Mouse (Mus musculus) erythroblast, embryonic 14.5 days (primary cell): ENCODE results near the gene Nfkbie. TPM values are rescaled to one million over a fixed set of nuclear protein-coding genes. Genes with fewer than 3 reads are reported as not detected.

ENCODE experiments used
- H3K27me3 ChIP-seq: 2 replicates; pipeline ENCODE4 v1.6.1; 2012; ENCODE audit warnings: inconsistent platforms; ENCODE audit not compliant: control insufficient read depth
- H3K36me3 ChIP-seq: 2 replicates; pipeline ENCODE4 v1.6.1; 2012; ENCODE audit warnings: mild to moderate bottlenecking, inconsistent platforms; ENCODE audit not compliant: control insufficient read depth
- H3K4me1 ChIP-seq: 2 replicates; pipeline ENCODE4 v1.6.1; 2012; ENCODE audit warnings: inconsistent platforms; ENCODE audit not compliant: control insufficient read depth
- H3K4me3 ChIP-seq: replicated peaks from 2 replicates; pipeline ENCODE3; 2012; ENCODE audit warnings: moderate library complexity, mild to moderate bottlenecking, inconsistent platforms
- H3K9me3 ChIP-seq: 2 replicates; pipeline ENCODE4 v1.6.1; 2012; ENCODE audit warnings: low read length, inconsistent platforms, mixed read lengths; ENCODE audit not compliant: control insufficient read depth
- GATA1 ChIP-seq: IDR thresholded peaks from 2 replicates; pipeline ENCODE4 v1.6.1; 2012; ENCODE audit warnings: low read length, inconsistent platforms, mixed read lengths
- TAL1 ChIP-seq: IDR thresholded peaks from 3 replicates; pipeline ENCODE4 v1.6.1; 2012; ENCODE audit warnings: low read length, inconsistent platforms, mixed read lengths
- polyA plus RNA-seq: library from polyadenylated mRNA; stranded (reverse); fragments of >175 nt; gene quantifications from 2 replicates; pipeline ENCODE4 v1.2.3, GENCODE M21; 2012

Nfkbie gene
- polyA plus RNA-seq, 1 experiment = 0.06 TPM

- TF ChIP-seq TAL1 (no peak), GATA1 (no peak)
- H3K36me3 ChIP-seq = no peaks in the 10 kb centered on the region
- no peak overlapping the region for H3K4me3 ChIP-seq
- H3K4me1 ChIP-seq = peaks cover 2% of the 10 kb centered on the region
- peaks cover 5% of the 10 kb centered on the region; the same call in 1 of the 2 replicates for H3K9me3 ChIP-seq
- peaks cover 96% of the 10 kb centered on the region for H3K27me3 ChIP-seq
These were observed 7.9 kb upstream of the Nfkbie start for GRCm38 (mm10) chr17:45547461-45548190.

GRCm38 (mm10) chr17:45548541-45549512, 6.7 kb upstream of the Nfkbie start:
- TF ChIP-seq GATA1 (no peak), TAL1 (no peak)
- Histone ChIP-seq H3K4me1 (peaks cover 2% of the 10 kb centered on the region), H3K4me3 (no peak overlapping the region), H3K9me3 (peaks cover 5% of the 10 kb centered on the region; the same call in 1 of the 2 replicates), H3K27me3 (peaks cover 94% of the 10 kb centered on the region), H3K36me3 (no peaks in the 10 kb centered on the region)

GRCm38 (mm10) chr17:45549617-45550181, 5.8 kb upstream of the Nfkbie start, which contains the start of gene Tmem151b:
Gene Tmem151b (minus strand): TSS chr17:45549677.
- H3K27me3 ChIP-seq = peaks cover 91% of the 10 kb centered on the region
- H3K4me1 ChIP-seq = peaks cover 2% of the 10 kb centered on the region

DNA sequence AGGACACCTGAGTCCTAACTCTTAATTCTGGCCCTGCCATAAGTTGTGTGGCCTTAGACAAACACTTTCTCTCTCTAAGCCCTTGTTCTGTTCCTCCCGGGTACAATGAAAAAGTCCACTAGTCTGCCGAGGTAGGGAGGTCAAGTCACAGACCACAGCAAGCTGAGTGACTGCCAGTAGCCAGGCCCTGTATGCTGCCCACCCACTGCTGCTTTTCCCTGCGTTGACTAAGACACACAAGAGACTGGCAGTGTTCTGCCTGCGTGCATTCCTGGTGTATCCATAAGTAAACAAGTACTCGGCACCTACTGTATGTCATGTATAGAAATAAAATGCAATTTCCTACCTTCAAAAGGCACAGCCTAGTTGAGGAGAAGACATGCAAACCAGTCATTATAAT, 5.2 kb upstream of the Nfkbie start:
- Histone ChIP-seq H3K27me3 (peaks cover 91% of the 10 kb centered on the region), H3K36me3 (no peaks in the 10 kb centered on the region)
- TF ChIP-seq TAL1 = no peak
- TF ChIP-seq GATA1 = no peak

More at GRCm38 (mm10) chr17:45549617-45550181, 5.8 kb upstream of the Nfkbie start, which contains the start of gene Tmem151b:
- Histone ChIP-seq H3K9me3 (peaks cover 5% of the 10 kb centered on the region; the same call in 1 of the 2 replicates), H3K4me3 (no peak within 1 kb of the TSS), H3K36me3 (no peaks in the 10 kb centered on the region)
- TF ChIP-seq GATA1 (no peak), TAL1 (no peak)

DNA sequence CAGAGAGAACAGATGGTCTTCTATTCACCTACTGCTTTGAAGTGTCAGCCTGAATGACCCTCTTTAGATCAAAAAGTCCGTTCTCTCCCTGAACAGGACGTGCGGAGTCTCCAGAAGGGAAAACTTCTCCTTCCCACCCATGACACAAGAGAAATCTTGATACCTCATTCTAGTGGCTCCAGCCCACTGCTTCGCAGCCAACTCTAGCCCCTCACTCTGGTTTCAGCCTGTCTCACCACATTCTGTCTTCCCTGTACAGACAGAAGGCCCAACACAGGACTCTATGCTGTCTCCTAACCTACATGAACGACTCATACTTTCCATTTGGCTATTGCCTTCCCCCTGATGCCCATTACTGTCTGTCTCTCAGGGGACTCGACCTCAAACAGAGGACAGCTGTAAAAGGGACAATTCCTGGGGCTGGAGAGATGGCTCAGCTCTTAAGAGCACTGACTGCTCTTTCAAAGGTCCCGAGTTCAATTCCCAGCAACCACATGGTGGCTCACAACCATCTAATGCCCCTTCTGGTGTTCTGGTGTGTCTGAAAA, 4.2 kb upstream of the Nfkbie start:
- no peak for TF ChIP-seq GATA1
- TF ChIP-seq TAL1 = no peak
- no peaks in the 10 kb centered on the region for H3K36me3 ChIP-seq
- peaks cover 13% of the 10 kb centered on the region for H3K4me1 ChIP-seq
- peaks cover 2% of the 10 kb centered on the region; the same call in 1 of the 2 replicates for H3K9me3 ChIP-seq
- H3K27me3 ChIP-seq = peaks cover 91% of the 10 kb centered on the region
- H3K4me3 ChIP-seq = no peak overlapping the region

More for the DNA sequence above, 5.2 kb upstream of the Nfkbie start:
- H3K4me3 ChIP-seq = no peak overlapping the region
- H3K9me3 ChIP-seq = peaks cover 5% of the 10 kb centered on the region; the same call in 1 of the 2 replicates
- H3K4me1 ChIP-seq = peaks cover 2% of the 10 kb centered on the region

DNA sequence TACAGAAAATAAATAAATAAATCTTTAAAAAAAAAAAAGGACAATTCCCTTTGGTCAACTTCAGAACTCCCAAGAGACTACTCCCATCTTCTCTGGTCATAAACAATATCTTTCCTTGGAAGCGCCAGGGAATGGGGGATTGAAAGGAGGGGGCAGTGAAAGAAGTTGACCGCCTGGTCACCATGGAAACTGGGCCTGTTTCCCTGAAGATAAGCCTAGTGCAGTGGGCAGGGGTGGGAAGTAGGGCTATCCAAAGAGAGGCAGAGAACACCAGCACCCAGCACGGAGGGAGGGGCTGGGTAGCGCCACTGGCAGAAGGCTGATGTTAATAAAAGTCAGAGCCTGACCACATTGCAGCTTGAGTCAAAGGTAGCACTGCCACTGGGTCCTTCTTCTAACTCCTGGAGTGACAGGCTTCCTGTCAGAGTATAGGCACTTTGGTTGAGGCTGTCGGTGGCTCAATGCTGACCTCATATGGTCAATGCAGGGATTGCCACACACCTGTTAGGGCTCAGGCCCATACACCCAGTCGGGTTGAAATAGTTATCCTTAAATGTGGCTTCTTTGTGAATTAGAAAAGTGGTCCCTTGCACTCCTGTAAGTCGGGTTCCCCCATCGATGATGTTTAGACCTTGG, 3.6 kb upstream of the Nfkbie start:
- H3K9me3 ChIP-seq = peaks cover 2% of the 10 kb centered on the region; the same call in 1 of the 2 replicates
- no peaks in the 10 kb centered on the region for H3K36me3 ChIP-seq
- H3K4me1 ChIP-seq = peaks cover 14% of the 10 kb centered on the region
- no peak for TF ChIP-seq GATA1
- TF ChIP-seq TAL1 = no peak
- peaks cover 91% of the 10 kb centered on the region for H3K27me3 ChIP-seq
- no peak overlapping the region for H3K4me3 ChIP-seq

DNA sequence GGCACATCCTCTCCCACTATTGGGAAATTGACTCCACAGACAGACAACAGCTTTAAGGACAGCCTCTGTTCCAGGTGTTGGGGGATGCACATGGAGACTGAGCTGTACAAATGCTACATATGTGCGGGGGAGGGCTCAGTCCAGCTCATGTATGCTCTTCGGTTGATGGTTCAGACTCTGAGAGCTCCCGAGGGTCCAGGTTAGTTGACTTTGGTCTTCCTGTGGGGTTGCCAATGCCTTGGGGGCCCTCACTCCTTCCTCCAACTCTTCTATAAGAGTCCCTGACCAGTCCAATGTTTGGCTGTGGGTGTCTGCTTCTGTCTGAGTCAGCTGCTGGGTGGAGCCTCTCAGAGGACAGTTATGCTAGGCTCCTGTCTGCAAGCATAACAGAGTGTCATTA, 2.4 kb upstream of the Nfkbie start:
- no peak overlapping the region for H3K4me3 ChIP-seq
- TF ChIP-seq GATA1 (no peak), TAL1 (no peak)
- peaks cover 91% of the 10 kb centered on the region for H3K27me3 ChIP-seq
- no peaks in the 10 kb centered on the region for H3K36me3 ChIP-seq
- peaks cover 14% of the 10 kb centered on the region for H3K4me1 ChIP-seq
- peaks cover 2% of the 10 kb centered on the region; the same call in 1 of the 2 replicates for H3K9me3 ChIP-seq

GRCm38 (mm10) chr17:45554420-45554819, 1.1 kb upstream of the Nfkbie start:
- Histone ChIP-seq H3K4me3 (no peak overlapping the region), H3K36me3 (no peaks in the 10 kb centered on the region), H3K9me3 (no peaks in the 10 kb centered on the region; the same call in 1 of the 2 replicates), H3K4me1 (peaks cover 14% of the 10 kb centered on the region), H3K27me3 (peaks cover 84% of the 10 kb centered on the region)
- no peak for TF ChIP-seq TAL1
- no peak for TF ChIP-seq GATA1
